In the genomic region with DNA sequence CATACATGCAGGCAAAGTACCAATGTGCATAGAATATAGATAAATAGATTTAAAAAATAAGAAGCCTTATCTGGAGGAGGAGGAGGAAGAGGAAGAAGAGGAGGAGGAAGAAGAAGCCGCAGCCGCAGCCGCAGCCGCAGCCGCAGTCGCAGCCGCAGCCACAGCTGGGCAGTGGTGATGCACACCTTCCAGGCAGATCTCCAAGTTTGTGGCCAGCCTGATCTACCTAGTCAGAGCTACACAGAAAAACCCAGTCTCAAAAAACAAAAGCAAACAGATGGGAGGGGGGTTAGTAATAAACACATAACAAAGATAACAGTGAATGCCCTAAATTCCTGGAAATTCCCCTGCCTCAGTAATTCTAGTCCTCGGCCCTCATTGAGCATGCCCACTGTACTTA, we compare ENCODE assay signal across 1 mouse cellular context.
TF ChIP-seq lines count a peak whose summit lies in the region.

No protein-coding gene starts in this region.

TF ChIP-seq in CH12.LX, 34 proteins besides CTCF, POLR2A, EP300 and RAD21:
- no peak for TF ChIP-seq ZMIZ1 (IDR thresholded peaks at IDR 0.05; ENCODE audit: low read depth, low read length)
- peak; percentile 48; the same call in 1 of the 2 replicates for TF ChIP-seq TCF12 (IDR thresholded peaks at IDR 0.05; ENCODE audit: low read depth, low read length)
- no peak for TF ChIP-seq IRF4 (IDR thresholded peaks at IDR 0.05; ENCODE audit: low read depth, low read length)
- 0 out of 2 replicates have a peak, but pooled peaks have one; percentile 51 for TF ChIP-seq NRF1 (IDR thresholded peaks at IDR 0.05; ENCODE audit: low read depth, low read length)
- TF ChIP-seq ZKSCAN1 (IDR thresholded peaks at IDR 0.05; ENCODE audit: borderline replicate concordance, low read depth, low read length) = no peak
- TF ChIP-seq ZNF384 (IDR thresholded peaks at IDR 0.05; ENCODE audit: low read depth, low read length) = peak; percentile 7; the same call in 1 of the 2 replicates
- peak; percentile 43 for TF ChIP-seq ETS1 (conservative IDR thresholded peaks at IDR 0.05; ENCODE audit: low read depth, low read length)
- TF ChIP-seq BHLHE40 (IDR thresholded peaks at IDR 0.05; ENCODE audit: low read depth, low read length) = peak; percentile 50; the same call in 1 of the 2 replicates
